Mouse (Mus musculus): ENCODE results near the gene Abhd5. TPM values are rescaled to one million over a fixed set of nuclear protein-coding genes. Genes with fewer than 3 reads are reported as not detected.

Gene Abhd5
- total and polyA plus RNA-seq, 3 experiments: 6.0 to 12.2 (median 8.8) TPM

DNA sequence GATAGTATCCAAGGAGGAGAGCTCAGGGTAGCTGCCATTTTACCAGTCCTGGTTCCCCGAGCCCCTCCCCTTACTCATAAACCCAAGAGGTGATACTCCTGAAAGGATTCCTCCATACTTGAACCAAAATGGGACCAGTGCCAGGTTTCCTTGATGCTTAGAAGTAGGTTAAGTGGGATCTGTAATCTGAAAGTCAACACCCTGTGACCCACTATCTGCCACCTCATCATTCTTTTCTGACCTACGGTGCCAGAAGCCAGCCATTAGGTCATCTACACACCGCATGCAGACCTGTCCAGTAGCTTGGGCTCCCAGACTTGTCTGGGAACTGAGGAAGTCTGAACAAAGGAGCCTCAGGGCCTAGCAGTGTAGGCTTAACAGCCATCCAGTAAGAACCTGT lies 34.6 kb downstream of the Abhd5 start:
- TF ChIP-seq CHD1 (IDR thresholded peaks at IDR 0.05; ENCODE audit: low read depth, low read length) (no peak), IRF4 (IDR thresholded peaks at IDR 0.05; ENCODE audit: low read depth, low read length) (no peak), SMC3 (IDR thresholded peaks at IDR 0.05; ENCODE audit: low read depth, low read length) (no peak), HCFC1 (IDR thresholded peaks at IDR 0.05; ENCODE audit: low read depth, low read length) (no peak), JUN (IDR thresholded peaks at IDR 0.05; ENCODE audit: insufficient read depth, low read depth, low read length) (no peak), JUND (conservative IDR thresholded peaks at IDR 0.05; ENCODE audit: low read depth, low read length) (no peak), CHD2 (IDR thresholded peaks at IDR 0.05; ENCODE audit: low read length) (no peak)
- dilution Hi-C loops (cut with MboI; ENCODE audit: extremely low pct_ligation_motif_present, extremely low pct_unique_long_range_greater_than_20kb, low sequenced_read_pairs) (no loop called here), in situ Hi-C loops (cut with MboI; ENCODE audit: low pct_ligation_motif_present, low pct_unique_long_range_greater_than_20kb, low sequenced_read_pairs) (no loop called here)
- Histone ChIP-seq H3K36me3 (replicated peaks in 1 of 2; ENCODE audit: control insufficient read depth in 1 of 2, insufficient read depth in 1 of 2, low read length in 1 of 2) (peaks cover 0 to 19% of the 10 kb centered on the region in 2 experiments), H3K4me2 (ENCODE audit: insufficient read depth, low read depth, poor library complexity, severe bottlenecking) (no peak overlapping the region), H3K9ac (ENCODE audit: insufficient read depth, low read depth) (no peak overlapping the region), H3K9me3 (replicated peaks; ENCODE audit: low read length) (no peaks in the 10 kb centered on the region), H3K4me1 (ENCODE audit: control insufficient read depth in 1 of 2, insufficient read depth in 2 of 2) (no peaks in the 10 kb centered on the region), H3K27me3 (replicated peaks) (no peaks in the 10 kb centered on the region), H3K79me2 (replicated peaks; ENCODE audit: control insufficient read depth, extremely low read depth, insufficient read depth, poor library complexity, severe bottlenecking) (no peaks in the 10 kb centered on the region), H3K4me3 (replicated peaks in 1 of 3; ENCODE audit: low read depth in 2 of 3, low read length in 2 of 3, poor library complexity in 1 of 3) (no peak overlapping the region), H3K27ac (ENCODE audit: insufficient read depth, low read depth) (no peak overlapping the region)
- DNase-seq (ENCODE audit: extremely low read depth): no peak

DNA sequence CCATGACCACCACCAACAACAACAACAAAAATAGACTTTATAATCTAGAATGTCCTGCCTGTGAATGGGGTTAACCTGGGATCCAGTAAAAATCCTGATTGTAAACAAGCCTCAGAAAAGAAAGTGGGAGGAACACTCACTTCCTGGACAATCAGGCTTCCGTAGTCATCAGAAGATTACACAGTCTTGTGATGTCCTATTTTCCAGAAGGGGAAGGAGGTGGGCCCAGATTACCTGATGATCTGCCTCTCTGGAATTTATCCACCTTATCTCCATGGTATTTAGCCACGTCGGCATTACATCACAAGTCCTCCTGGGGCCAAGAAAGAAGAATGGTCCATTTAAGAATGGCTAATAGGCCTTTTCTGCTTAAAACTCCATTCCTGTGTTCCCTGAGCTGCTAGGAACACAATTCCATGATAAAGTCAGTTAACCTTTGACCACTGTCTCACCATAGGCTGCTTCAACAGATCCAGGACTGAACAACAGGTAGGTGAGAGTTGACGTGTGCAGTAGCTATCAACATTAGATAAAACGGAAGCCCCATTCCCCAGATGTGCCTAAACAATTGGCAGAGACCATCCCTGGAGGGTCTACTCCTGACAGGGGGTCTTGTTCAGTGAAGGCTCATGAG lies 38.0 kb downstream of the Abhd5 start:
- H3K27ac ChIP-seq (ENCODE audit: insufficient read depth, low read depth): no peak overlapping the region
- H3K27me3 ChIP-seq (replicated peaks): no peaks in the 10 kb centered on the region
- dilution Hi-C loops (cut with MboI; ENCODE audit: extremely low pct_ligation_motif_present, extremely low pct_unique_long_range_greater_than_20kb, low sequenced_read_pairs): no loop called here
- H3K79me2 ChIP-seq (replicated peaks; ENCODE audit: control insufficient read depth, extremely low read depth, insufficient read depth, poor library complexity, severe bottlenecking): no peaks in the 10 kb centered on the region
- TF ChIP-seq ZKSCAN1 (IDR thresholded peaks at IDR 0.05; ENCODE audit: borderline replicate concordance, low read depth, low read length): no peak
- no peak for TF ChIP-seq E2F4 (IDR thresholded peaks at IDR 0.05; ENCODE audit: insufficient replicate concordance, low read depth, low read length)
- H3K4me2 ChIP-seq (ENCODE audit: insufficient read depth, low read depth, poor library complexity, severe bottlenecking): no peak overlapping the region
- in situ Hi-C loops (cut with MboI; ENCODE audit: low pct_ligation_motif_present, low pct_unique_long_range_greater_than_20kb, low sequenced_read_pairs): no loop called here
- no peak overlapping the region for H3K9ac ChIP-seq (ENCODE audit: insufficient read depth, low read depth)
- no peak overlapping the region for H3K4me3 ChIP-seq (replicated peaks in 1 of 3; ENCODE audit: low read depth in 2 of 3, low read length in 2 of 3, poor library complexity in 1 of 3)
- no peak for DNase-seq (ENCODE audit: extremely low read depth)
- H3K9me3 ChIP-seq (replicated peaks; ENCODE audit: low read length): no peaks in the 10 kb centered on the region
- H3K4me1 ChIP-seq (ENCODE audit: control insufficient read depth in 1 of 2, insufficient read depth in 2 of 2): no peaks in the 10 kb centered on the region
- peaks cover 0 to 3% of the 10 kb centered on the region in 2 experiments for H3K36me3 ChIP-seq (replicated peaks in 1 of 2; ENCODE audit: control insufficient read depth in 1 of 2, insufficient read depth in 1 of 2, low read length in 1 of 2)

DNA sequence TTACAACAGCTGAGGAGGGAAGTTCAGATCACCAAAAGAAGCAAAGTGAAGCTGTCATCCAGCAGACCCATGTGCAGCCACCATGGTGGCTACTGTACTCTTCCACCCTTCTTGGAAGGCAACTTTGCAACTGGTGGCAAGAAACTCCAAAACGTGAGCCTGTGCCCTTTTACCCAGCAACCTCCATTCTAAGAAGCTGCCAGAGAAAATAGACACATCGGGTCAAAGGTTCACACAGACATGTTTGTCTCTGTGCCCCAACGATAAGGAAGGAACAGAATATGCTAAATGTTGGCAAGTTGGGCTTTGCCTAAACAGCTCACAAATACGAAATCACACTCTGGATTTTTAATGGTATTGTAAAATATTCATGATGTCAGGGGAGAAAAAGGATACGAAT lies 44.4 kb downstream of the Abhd5 start:
- no peaks in the 10 kb centered on the region for H3K36me3 ChIP-seq (replicated peaks in 1 of 2; ENCODE audit: control insufficient read depth in 1 of 2, insufficient read depth in 1 of 2, low read length in 1 of 2)
- no peaks in the 10 kb centered on the region for H3K27me3 ChIP-seq (replicated peaks)
- H3K9me3 ChIP-seq (replicated peaks; ENCODE audit: low read length): no peaks in the 10 kb centered on the region
- H3K27ac ChIP-seq (ENCODE audit: insufficient read depth, low read depth): no peak overlapping the region
- DNase-seq (ENCODE audit: extremely low read depth): no peak
- no peak overlapping the region for H3K9ac ChIP-seq (ENCODE audit: insufficient read depth, low read depth)
- H3K4me1 ChIP-seq (ENCODE audit: control insufficient read depth in 1 of 2, insufficient read depth in 2 of 2): no peaks in the 10 kb centered on the region
- dilution Hi-C loops (cut with MboI; ENCODE audit: extremely low pct_ligation_motif_present, extremely low pct_unique_long_range_greater_than_20kb, low sequenced_read_pairs) (no loop called here), in situ Hi-C loops (cut with MboI; ENCODE audit: low pct_ligation_motif_present, low pct_unique_long_range_greater_than_20kb, low sequenced_read_pairs) (no loop called here)
- H3K4me2 ChIP-seq (ENCODE audit: insufficient read depth, low read depth, poor library complexity, severe bottlenecking): no peak overlapping the region
- no peak for TF ChIP-seq IRF4 (IDR thresholded peaks at IDR 0.05; ENCODE audit: low read depth, low read length)
- TF ChIP-seq CHD2 (IDR thresholded peaks at IDR 0.05; ENCODE audit: low read length): no peak
- TF ChIP-seq RAD21 (IDR thresholded peaks at IDR 0.05; ENCODE audit: low read depth, low read length): no peak
- TF ChIP-seq EP300 (IDR thresholded peaks at IDR 0.05; ENCODE audit: low read length): no peak
- no peak for TF ChIP-seq MEF2A (IDR thresholded peaks at IDR 0.05; ENCODE audit: borderline replicate concordance, low read depth, low read length)
- TF ChIP-seq CTCF (conservative IDR thresholded peaks at IDR 0.05 in 1 of 2, IDR thresholded peaks at IDR 0.05 in 1 of 2; ENCODE audit: low read depth in 2 of 2, low read length in 2 of 2): no peak
- no peak for TF ChIP-seq UBTF (IDR thresholded peaks at IDR 0.05; ENCODE audit: low read depth, low read length)
- no peak for TF ChIP-seq POLR2AphosphoS2 (IDR thresholded peaks at IDR 0.05; ENCODE audit: low read depth, low read length)
- no peak for TF ChIP-seq KAT2A (IDR thresholded peaks at IDR 0.05; ENCODE audit: insufficient replicate concordance, low read length)
- no peak overlapping the region for H3K4me3 ChIP-seq (replicated peaks in 1 of 3; ENCODE audit: low read depth in 2 of 3, low read length in 2 of 3, poor library complexity in 1 of 3)
- H3K79me2 ChIP-seq (replicated peaks; ENCODE audit: control insufficient read depth, extremely low read depth, insufficient read depth, poor library complexity, severe bottlenecking): no peaks in the 10 kb centered on the region
